Mouse (Mus musculus): ENCODE measurements around the gene Manba.

- TF ChIP-seq GATA1 (IDR thresholded peaks at IDR 0.05; ENCODE audit: borderline replicate concordance, low read length) (no peak), FLI1 (IDR thresholded peaks at IDR 0.05; ENCODE audit: low read length) (no peak)
These were observed 100.6 kb downstream of the Manba start for GRCm38 (mm10) chr3:135586060-135586459.

All from megakaryocyte, embryonic 14.5 days (primary cell).